Mouse (Mus musculus) urinary bladder, postnatal 25 days (tissue): Measurements from ENCODE around the gene P3h1.

ENCODE experiments used
- DNase-seq: peaks from one replicate; pipeline ENCODE4 v3.0.0; 2022; ENCODE audit warnings: low spot score

P3h1 gene

GRCm38 (mm10) chr4:119238661-119239060 lies 5.9 kb downstream of the P3h1 start:
- DNase-seq = no peak

GRCm38 (mm10) chr4:119239181-119239682 lies 6.5 kb downstream of the P3h1 start:
- DNase-seq = no peak

GRCm38 (mm10) chr4:119241664-119242063 lies 8.9 kb downstream of the P3h1 start:
- no peak for DNase-seq

GRCm38 (mm10) chr4:119242571-119242970 lies 9.9 kb downstream of the P3h1 start:
- no peak for DNase-seq

- no peak for DNase-seq
These were observed 11.9 kb downstream of the P3h1 start for GRCm38 (mm10) chr4:119244468-119245240.

- no peak for DNase-seq
These were observed 12.8 kb downstream of the P3h1 start for GRCm38 (mm10) chr4:119245556-119245955.

GRCm38 (mm10) chr4:119245961-119246360 lies 13.2 kb downstream of the P3h1 start:
- no peak for DNase-seq

GRCm38 (mm10) chr4:119246688-119247225 lies 14.0 kb downstream of the P3h1 start:
- no peak for DNase-seq

- peak; percentile 69 for DNase-seq
These were observed 14.9 kb downstream of the P3h1 start for GRCm38 (mm10) chr4:119247462-119248235.

GRCm38 (mm10) chr4:119248407-119248965 lies 15.8 kb downstream of the P3h1 start:
- DNase-seq = no peak

GRCm38 (mm10) chr4:119252025-119252808 lies 19.5 kb downstream of the P3h1 start:
- no peak for DNase-seq

GRCm38 (mm10) chr4:119254012-119254618 lies 21.4 kb downstream of the P3h1 start:
- DNase-seq = no peak

GRCm38 (mm10) chr4:119255351-119255750 lies 22.6 kb downstream of the P3h1 start, which contains the start of gene Cldn19:
TSS of gene Cldn19 (plus strand) at chr4:119255414.
- no peak for DNase-seq

- no peak for DNase-seq
These were observed 24.4 kb downstream of the P3h1 start for GRCm38 (mm10) chr4:119257083-119257482.

- no peak for DNase-seq
These were observed 26.9 kb downstream of the P3h1 start for GRCm38 (mm10) chr4:119259344-119260254.

GRCm38 (mm10) chr4:119261087-119261713 lies 28.5 kb downstream of the P3h1 start:
- no peak for DNase-seq

GRCm38 (mm10) chr4:119262483-119262882 lies 29.8 kb downstream of the P3h1 start:
- DNase-seq = no peak

GRCm38 (mm10) chr4:119263459-119263858 lies 30.7 kb downstream of the P3h1 start:
- no peak for DNase-seq

GRCm38 (mm10) chr4:119266606-119267005 lies 33.9 kb downstream of the P3h1 start:
- no peak for DNase-seq

- no peak for DNase-seq
These were observed 41.9 kb downstream of the P3h1 start for GRCm38 (mm10) chr4:119274627-119275026.
